Mouse (Mus musculus) olfactory bulb, adult 2 months (tissue): ENCODE measurements around the gene Ankzf1.

ENCODE experiments used
- CTCF ChIP-seq: fragments of 200-500 bp; IDR thresholded peaks from 2 replicates; pipeline ENCODE4 v1.5.1; 2012; ENCODE audit warnings: low read depth, mild to moderate bottlenecking, low read length, moderate library complexity; ENCODE audit not compliant: insufficient read depth
- POLR2A ChIP-seq: fragments of 200-500 bp; IDR thresholded peaks from 2 replicates; pipeline ENCODE4 v1.6.1; 2012; ENCODE audit warnings: mild to moderate bottlenecking, low read depth, low read length, moderate library complexity; ENCODE audit not compliant: insufficient read depth

GRCm38 (mm10) chr1:75187126-75187525 is 4.8 kb upstream of the Ankzf1 start:
- TF ChIP-seq POLR2A: no peak
- no peak for TF ChIP-seq CTCF
